Mouse (Mus musculus): Measurements from ENCODE around the gene Hist1h4b. TPM values are rescaled to one million over a fixed set of nuclear protein-coding genes. Genes with fewer than 3 reads are reported as not detected.
"Not testable (repeated sequence)": the region's sequence is repeated elsewhere in the genome, so short reads cannot be mapped to it uniquely, and the experiment has no call there.

Gene Hist1h4b
- polyA plus RNA-seq, 1 experiment from 2014 or later = 3.7 TPM

GRCm38 (mm10) chr13:23760240-23760971, 3.6 kb downstream of the Hist1h4b start:
- WGBS = 2% methylated on average over 21 of the region's 27 CpGs
- Histone ChIP-seq H3K9ac (ENCODE audit: low read length) (peak overlapping the region; percentile 70), H3K27me3 (ENCODE audit: control insufficient read depth, insufficient read depth, low read length) (no peaks in the 10 kb centered on the region), H3K4me2 (ENCODE audit: low read depth, low read length) (peak overlapping the region; percentile 75), H3K36me3 (ENCODE audit: control insufficient read depth, insufficient read depth, low read length) (no peaks in the 10 kb centered on the region), H3K27ac (ENCODE audit: low read length) (peak overlapping the region; percentile 87), H3K9me3 (replicated peaks; ENCODE audit: control insufficient read depth, low read length) (no peaks in the 10 kb centered on the region), H3K4me1 (ENCODE audit: control insufficient read depth, insufficient read depth, low read length) (peaks cover 18% of the 10 kb centered on the region), H3K4me3 (replicated peaks; ENCODE audit: low read length) (peak overlapping the region; percentile 59)
- ATAC-seq (ENCODE audit: insufficient read depth, low FRiP score) = no peak

- ATAC-seq (ENCODE audit: insufficient read depth, low FRiP score) = peak; percentile 79
- Histone ChIP-seq H3K9me3 (replicated peaks; ENCODE audit: control insufficient read depth, low read length) (no peaks in the 10 kb centered on the region), H3K4me3 (replicated peaks; ENCODE audit: low read length) (peak within 1 kb of the TSS; percentile 59), H3K27me3 (ENCODE audit: control insufficient read depth, insufficient read depth, low read length) (no peaks in the 10 kb centered on the region), H3K4me2 (ENCODE audit: low read depth, low read length) (peak within 1 kb of the TSS; percentile 75), H3K36me3 (ENCODE audit: control insufficient read depth, insufficient read depth, low read length) (no peaks in the 10 kb centered on the region), H3K9ac (ENCODE audit: low read length) (peak within 1 kb of the TSS; percentile 70), H3K27ac (ENCODE audit: low read length) (peak within 1 kb of the TSS; percentile 98), H3K4me1 (ENCODE audit: control insufficient read depth, insufficient read depth, low read length) (peaks cover 18% of the 10 kb centered on the region)
- under 1% methylated on average over 65 of the region's 72 CpGs for WGBS
These were observed 4.4 kb downstream of the Hist1h4b start, which contains the start of gene Hist1h4a for GRCm38 (mm10) chr13:23760972-23761864. Gene Hist1h4a, minus strand, starts transcription at chr13:23761230.

- not testable (repeated sequence) for H3K27me3 ChIP-seq (ENCODE audit: control insufficient read depth, insufficient read depth, low read length); H3K9me3 ChIP-seq (replicated peaks; ENCODE audit: control insufficient read depth, low read length); H3K36me3 ChIP-seq (ENCODE audit: control insufficient read depth, insufficient read depth, low read length)
- H3K4me3 ChIP-seq (replicated peaks; ENCODE audit: low read length) = peak within 1 kb of the TSS; percentile 59
- H3K4me1 ChIP-seq (ENCODE audit: control insufficient read depth, insufficient read depth, low read length) = peaks cover 17% of the 10 kb centered on the region
- peak; percentile 54 for ATAC-seq (ENCODE audit: insufficient read depth, low FRiP score)
- peak within 1 kb of the TSS; percentile 75 for H3K4me2 ChIP-seq (ENCODE audit: low read depth, low read length)
- H3K9ac ChIP-seq (ENCODE audit: low read length) = peak within 1 kb of the TSS; percentile 80
- WGBS = under 1% methylated on average over 32 of the region's 52 CpGs
- H3K27ac ChIP-seq (ENCODE audit: low read length) = peak within 1 kb of the TSS; percentile 98
These were observed 5.3 kb downstream of the Hist1h4b start, which contains the start of gene Hist1h3a for GRCm38 (mm10) chr13:23761871-23762821. Gene Hist1h3a, minus strand, starts transcription at chr13:23762386.

GRCm38 (mm10) chr13:23763242-23763585, 6.4 kb downstream of the Hist1h4b start:
- H3K27ac ChIP-seq (ENCODE audit: low read length) = peak overlapping the region; percentile 98
- H3K4me1 ChIP-seq (ENCODE audit: control insufficient read depth, insufficient read depth, low read length) = peaks cover 13% of the 10 kb centered on the region
- H3K4me2 ChIP-seq (ENCODE audit: low read depth, low read length) = peak overlapping the region; percentile 75
- ATAC-seq (ENCODE audit: insufficient read depth, low FRiP score) = no peak
- no peaks in the 10 kb centered on the region for H3K36me3 ChIP-seq (ENCODE audit: control insufficient read depth, insufficient read depth, low read length)
- H3K9me3 ChIP-seq (replicated peaks; ENCODE audit: control insufficient read depth, low read length) = no peaks in the 10 kb centered on the region
- H3K27me3 ChIP-seq (ENCODE audit: control insufficient read depth, insufficient read depth, low read length) = no peaks in the 10 kb centered on the region
- peak overlapping the region; percentile 59 for H3K4me3 ChIP-seq (replicated peaks; ENCODE audit: low read length)
- under 1% methylated on average over 10 of the region's 10 CpGs for WGBS
- peak overlapping the region; percentile 80 for H3K9ac ChIP-seq (ENCODE audit: low read length)

GRCm38 (mm10) chr13:23763586-23764323, 6.9 kb downstream of the Hist1h4b start, which contains the start of gene Hist1h1a:
Gene Hist1h1a, plus strand, starts transcription at chr13:23763666.
- peak within 1 kb of the TSS; percentile 80 for H3K9ac ChIP-seq (ENCODE audit: low read length)
- peak; percentile 78 for ATAC-seq (ENCODE audit: insufficient read depth, low FRiP score)

GRCm38 (mm10) chr13:23764324-23765171, 7.7 kb downstream of the Hist1h4b start:
- peak overlapping the region; percentile 75 for H3K4me2 ChIP-seq (ENCODE audit: low read depth, low read length)
- H3K27me3 ChIP-seq (ENCODE audit: control insufficient read depth, insufficient read depth, low read length) = no peaks in the 10 kb centered on the region
- H3K36me3 ChIP-seq (ENCODE audit: control insufficient read depth, insufficient read depth, low read length) = no peaks in the 10 kb centered on the region
- ATAC-seq (ENCODE audit: insufficient read depth, low FRiP score) = no peak
- no peaks in the 10 kb centered on the region for H3K9me3 ChIP-seq (replicated peaks; ENCODE audit: control insufficient read depth, low read length)
- WGBS = 37% methylated on average over 10 of the region's 12 CpGs
- peak overlapping the region; percentile 80 for H3K9ac ChIP-seq (ENCODE audit: low read length)
- peak overlapping the region; percentile 59 for H3K4me3 ChIP-seq (replicated peaks; ENCODE audit: low read length)
- peak overlapping the region; percentile 98 for H3K27ac ChIP-seq (ENCODE audit: low read length)
- peaks cover 13% of the 10 kb centered on the region for H3K4me1 ChIP-seq (ENCODE audit: control insufficient read depth, insufficient read depth, low read length)

More at GRCm38 (mm10) chr13:23763586-23764323, 6.9 kb downstream of the Hist1h4b start, which contains the start of gene Hist1h1a:
- peak within 1 kb of the TSS; percentile 59 for H3K4me3 ChIP-seq (replicated peaks; ENCODE audit: low read length)
- H3K9me3 ChIP-seq (replicated peaks; ENCODE audit: control insufficient read depth, low read length) = no peaks in the 10 kb centered on the region
- H3K4me2 ChIP-seq (ENCODE audit: low read depth, low read length) = peak within 1 kb of the TSS; percentile 75
- no peaks in the 10 kb centered on the region for H3K36me3 ChIP-seq (ENCODE audit: control insufficient read depth, insufficient read depth, low read length)
- WGBS = 3% methylated on average over 34 of the region's 34 CpGs
- no peaks in the 10 kb centered on the region for H3K27me3 ChIP-seq (ENCODE audit: control insufficient read depth, insufficient read depth, low read length)
- H3K27ac ChIP-seq (ENCODE audit: low read length) = peak within 1 kb of the TSS; percentile 98
- peaks cover 13% of the 10 kb centered on the region for H3K4me1 ChIP-seq (ENCODE audit: control insufficient read depth, insufficient read depth, low read length)

- ATAC-seq (ENCODE audit: insufficient read depth, low FRiP score) = no peak
- no peak overlapping the region for H3K4me2 ChIP-seq (ENCODE audit: low read depth, low read length)
- H3K9me3 ChIP-seq (replicated peaks; ENCODE audit: control insufficient read depth, low read length) = no peaks in the 10 kb centered on the region
- H3K27ac ChIP-seq (ENCODE audit: low read length) = no peak overlapping the region
- H3K4me3 ChIP-seq (replicated peaks; ENCODE audit: low read length) = no peak overlapping the region
- no peaks in the 10 kb centered on the region for H3K27me3 ChIP-seq (ENCODE audit: control insufficient read depth, insufficient read depth, low read length)
- H3K36me3 ChIP-seq (ENCODE audit: control insufficient read depth, insufficient read depth, low read length) = no peaks in the 10 kb centered on the region
- H3K9ac ChIP-seq (ENCODE audit: low read length) = no peak overlapping the region
- H3K4me1 ChIP-seq (ENCODE audit: control insufficient read depth, insufficient read depth, low read length) = peaks cover 13% of the 10 kb centered on the region
- 58% methylated on average over 1 of the region's 1 CpGs for WGBS
These were observed 8.3 kb downstream of the Hist1h4b start for GRCm38 (mm10) chr13:23765172-23765513.

Data from stomach, embryonic 16.5 days (tissue).